Mouse (Mus musculus) neural tube, embryonic 11.5 days (tissue): ENCODE measurements at regions not wholly inside any gene's neighbourhood (a gene's known extent, or its start where the extent isn't known, plus 50 kb on each side); places are given as distances from the start of the nearest gene placed in this dataset.

Source experiments
- ATAC-seq: fragments of 200-750 bp; cut with Nextera tagmentation; 2 replicates; pipeline ENCODE4 v1.8.0; 2017; ENCODE audit warnings: moderate number of reproducible peaks, mild to moderate bottlenecking, moderate TSS enrichment, moderate library complexity; ENCODE audit not compliant: insufficient read depth, low FRiP score, low TSS enrichment
- DNase-seq: peaks from one replicate; pipeline ENCODE4 v3.0.0-alpha.2; 2015; ENCODE audit warnings: low spot score
- H3K27ac ChIP-seq: fragments of 300-500 bp; sonication (generic); 2 replicates; pipeline ENCODE4 v1.5.1; 2014; ENCODE audit warnings: low read depth, mild to moderate bottlenecking, low read length
- H3K27me3 ChIP-seq: fragments of 300-500 bp; sonication (generic); 2 replicates; pipeline ENCODE4 v1.6.1; 2014; ENCODE audit warnings: mild to moderate bottlenecking, low read length, mixed read lengths; ENCODE audit not compliant: control insufficient read depth, insufficient read depth
- H3K36me3 ChIP-seq: fragments of 300-500 bp; sonication (generic); 2 replicates; pipeline ENCODE4 v1.6.1; 2014; ENCODE audit warnings: mild to moderate bottlenecking, low read length, moderate library complexity, mixed read lengths; ENCODE audit not compliant: control insufficient read depth, insufficient read depth
- H3K4me1 ChIP-seq: fragments of 300-500 bp; sonication (generic); 2 replicates; pipeline ENCODE4 v1.6.1; 2014; ENCODE audit warnings: low read length, mixed read lengths; ENCODE audit not compliant: control insufficient read depth, insufficient read depth
- H3K4me2 ChIP-seq: fragments of 300-500 bp; sonication (generic); 2 replicates; pipeline ENCODE4 v1.6.1; 2014; ENCODE audit warnings: low read depth, mild to moderate bottlenecking, moderate library complexity
- H3K4me3 ChIP-seq: fragments of 300-500 bp; sonication (generic); 2 replicates; pipeline ENCODE4 v1.5.1; 2014; ENCODE audit warnings: low read depth, low read length
- H3K9ac ChIP-seq: fragments of 300-500 bp; sonication (generic); 2 replicates; pipeline ENCODE4 v1.6.1; 2014; ENCODE audit warnings: mild to moderate bottlenecking, low read length
- H3K9me3 ChIP-seq: fragments of 300-500 bp; sonication (generic); 2 replicates; pipeline ENCODE4 v1.6.1; 2016; ENCODE audit warnings: low read length; ENCODE audit not compliant: control insufficient read depth
- WGBS: fragments of 180-500 bp; shearing (Covaris S2); extraction: QIAGEN DNeasy Blood & Tissue Kit; methylation state at CpG from one replicate; pipeline ENCODE4 v1.1.7; 2014; 5-methylcytosine and 5-hydroxymethylcytosine counted together

DNA sequence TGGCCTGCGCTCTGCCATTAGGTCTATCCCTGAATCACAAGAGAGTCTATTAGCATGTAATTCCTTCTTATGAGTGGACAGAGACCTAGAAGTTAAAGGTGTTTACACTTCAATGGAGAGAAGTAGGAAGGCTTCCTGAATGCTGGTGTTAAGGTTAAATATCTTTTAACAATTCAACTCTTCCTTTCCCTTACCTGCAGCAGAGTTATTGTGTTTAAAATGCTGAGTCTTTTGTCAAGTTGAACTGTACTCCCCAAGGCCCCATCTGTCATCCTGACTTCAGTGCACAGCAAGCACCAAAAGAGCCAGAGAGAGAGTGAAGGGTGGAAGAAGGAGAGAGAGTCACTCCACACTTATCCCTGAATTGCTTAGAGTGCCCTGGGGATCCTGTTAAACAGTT, 451.6 kb downstream of the Psat1 start:
- 91% methylated on average over 1 of the region's 1 CpGs for WGBS
- no peaks in the 10 kb centered on the region for H3K9me3 ChIP-seq
- DNase-seq = no peak
- H3K4me2 ChIP-seq = no peak overlapping the region
- H3K4me3 ChIP-seq = no peak overlapping the region
- H3K9ac ChIP-seq = no peak overlapping the region
- no peaks in the 10 kb centered on the region for H3K36me3 ChIP-seq
- ATAC-seq = no peak
- H3K27me3 ChIP-seq = no peaks in the 10 kb centered on the region
- no peak overlapping the region for H3K27ac ChIP-seq
- H3K4me1 ChIP-seq = no peaks in the 10 kb centered on the region

DNA sequence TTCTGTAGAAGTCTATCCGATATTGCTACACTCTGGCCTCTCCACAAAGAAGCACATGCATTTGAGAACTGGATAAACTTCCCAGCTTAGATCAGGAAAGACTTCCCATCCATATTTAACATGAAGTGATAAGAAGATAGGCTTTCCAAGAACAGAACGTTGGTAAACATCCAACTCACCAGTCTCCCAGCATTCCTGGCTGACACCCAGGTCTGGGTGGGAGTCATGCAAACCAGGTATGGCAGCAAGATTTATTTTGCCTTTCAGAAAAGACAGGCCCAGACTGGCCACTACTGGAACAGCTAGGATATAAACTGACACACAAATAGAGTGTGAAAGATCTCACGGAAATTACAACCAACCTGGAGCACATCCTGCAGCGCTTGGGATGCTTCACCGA, 459.6 kb downstream of the Psat1 start:
- Histone ChIP-seq H3K4me2 (no peak overlapping the region), H3K27ac (no peak overlapping the region), H3K4me1 (no peaks in the 10 kb centered on the region), H3K36me3 (no peaks in the 10 kb centered on the region), H3K9me3 (no peaks in the 10 kb centered on the region), H3K27me3 (no peaks in the 10 kb centered on the region), H3K4me3 (no peak overlapping the region), H3K9ac (no peak overlapping the region)
- DNase-seq (no peak), ATAC-seq (no peak)
- WGBS = 90% methylated on average over 5 of the region's 5 CpGs

DNA sequence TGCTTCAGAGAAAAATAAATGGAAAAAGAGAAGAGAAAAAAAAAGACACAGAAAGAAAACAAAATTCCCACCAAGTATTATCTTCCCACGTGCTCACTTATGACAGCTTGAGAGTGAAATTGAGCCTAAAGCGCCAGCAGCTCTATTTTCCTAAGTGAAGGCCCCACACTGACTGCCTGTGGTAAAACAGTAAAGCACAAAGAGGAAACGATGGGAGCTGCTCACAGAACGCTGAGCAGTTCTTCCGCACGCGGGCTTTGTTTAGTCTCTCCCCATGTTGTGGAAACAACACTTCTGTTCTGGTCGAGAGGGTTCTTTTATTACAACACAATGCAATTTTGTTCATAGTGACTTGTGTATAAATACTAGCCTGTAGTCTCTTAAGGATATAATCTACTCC, 465.5 kb downstream of the Psat1 start:
- ATAC-seq = no peak
- H3K27me3 ChIP-seq = no peaks in the 10 kb centered on the region
- no peaks in the 10 kb centered on the region for H3K36me3 ChIP-seq
- no peaks in the 10 kb centered on the region for H3K9me3 ChIP-seq
- no peak overlapping the region for H3K4me2 ChIP-seq
- WGBS = 27% methylated on average over 8 of the region's 8 CpGs
- no peak overlapping the region for H3K4me3 ChIP-seq
- no peak overlapping the region for H3K9ac ChIP-seq
- no peak overlapping the region for H3K27ac ChIP-seq
- no peak for DNase-seq
- H3K4me1 ChIP-seq = no peaks in the 10 kb centered on the region

DNA sequence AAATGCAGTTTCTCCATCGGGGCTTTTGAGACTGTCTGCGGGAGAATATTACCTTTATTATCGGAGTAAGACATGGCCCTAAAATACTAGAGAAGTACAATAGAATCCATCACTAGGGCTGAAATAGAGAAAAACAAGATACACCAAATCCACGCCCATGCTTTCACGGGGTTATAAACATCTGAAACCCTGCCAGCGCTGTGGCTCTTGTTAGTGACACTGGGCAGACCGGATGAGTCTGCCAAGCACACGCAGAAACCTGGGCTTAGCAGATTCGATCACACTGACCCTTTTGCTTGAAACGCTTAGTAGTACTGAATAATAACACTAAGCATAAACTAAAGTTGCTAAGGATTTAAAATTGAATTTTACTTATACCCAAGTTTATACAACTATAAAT, 477.6 kb downstream of the Psat1 start:
- no peaks in the 10 kb centered on the region for H3K4me1 ChIP-seq
- ATAC-seq (no peak), DNase-seq (no peak)
- H3K27me3 ChIP-seq = no peaks in the 10 kb centered on the region
- H3K4me3 ChIP-seq = no peak overlapping the region
- H3K36me3 ChIP-seq = no peaks in the 10 kb centered on the region
- no peak overlapping the region for H3K9ac ChIP-seq
- no peak overlapping the region for H3K4me2 ChIP-seq
- no peak overlapping the region for H3K27ac ChIP-seq
- WGBS = 91% methylated on average over 10 of the region's 10 CpGs
- H3K9me3 ChIP-seq = no peaks in the 10 kb centered on the region

DNA sequence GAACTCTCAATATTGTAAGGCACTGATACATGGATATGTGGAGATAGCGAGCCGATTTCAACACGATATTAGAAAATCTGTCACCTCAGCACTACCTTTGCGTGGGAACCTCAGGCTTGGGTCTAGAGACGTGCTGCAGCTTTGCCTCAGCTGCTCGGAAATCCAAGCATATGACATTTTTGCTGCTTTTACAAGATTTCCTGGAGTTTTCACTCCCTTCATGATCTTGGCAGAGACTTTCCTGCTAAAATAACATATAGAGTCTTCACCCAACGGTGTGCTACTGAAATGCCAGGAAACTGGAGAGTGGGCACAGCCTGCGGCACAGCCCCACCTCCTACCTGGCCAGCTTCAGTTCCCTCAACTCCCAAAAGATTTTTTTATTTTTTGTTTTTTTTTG, 480.4 kb downstream of the Psat1 start:
- H3K36me3 ChIP-seq = no peaks in the 10 kb centered on the region
- no peak overlapping the region for H3K27ac ChIP-seq
- ATAC-seq (no peak), DNase-seq (no peak)
- no peak overlapping the region for H3K4me2 ChIP-seq
- no peaks in the 10 kb centered on the region for H3K27me3 ChIP-seq
- H3K4me3 ChIP-seq = no peak overlapping the region
- no peaks in the 10 kb centered on the region for H3K4me1 ChIP-seq
- no peaks in the 10 kb centered on the region for H3K9me3 ChIP-seq
- WGBS = 93% methylated on average over 8 of the region's 8 CpGs
- no peak overlapping the region for H3K9ac ChIP-seq

DNA sequence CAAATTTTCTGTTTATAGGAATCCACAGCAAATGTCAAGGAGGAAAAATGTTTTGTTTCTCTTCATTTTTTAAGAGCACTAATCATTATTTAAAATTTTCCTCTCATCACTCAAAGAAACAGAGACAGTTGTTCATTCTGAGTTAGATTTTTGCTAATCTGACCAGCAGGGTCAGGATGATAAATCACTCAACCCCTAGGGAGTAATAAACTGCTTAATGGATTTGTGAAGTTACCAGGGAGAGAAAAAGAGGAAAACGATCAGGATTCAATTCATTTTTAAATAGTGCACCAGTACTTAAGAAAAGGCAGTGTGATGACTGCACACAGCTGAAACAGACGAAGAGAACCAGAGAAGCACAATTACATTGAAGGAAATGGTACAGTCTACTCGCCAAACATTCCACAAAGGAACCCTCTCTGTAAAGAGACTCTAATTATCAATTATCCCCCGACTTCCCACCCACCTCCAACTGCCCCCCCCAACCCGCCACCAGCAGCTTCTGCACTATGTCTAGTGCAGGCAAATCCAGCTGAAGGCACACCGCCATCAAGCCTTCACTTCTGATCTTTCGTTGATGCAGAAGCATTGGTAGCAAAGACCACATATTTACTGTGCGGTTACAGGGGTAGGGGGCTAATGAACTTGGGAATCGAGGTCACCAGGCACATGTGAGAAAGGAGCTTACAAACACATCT, 481.9 kb downstream of the Psat1 start:
- no peak for ATAC-seq
- peak; percentile 28 for DNase-seq

DNA sequence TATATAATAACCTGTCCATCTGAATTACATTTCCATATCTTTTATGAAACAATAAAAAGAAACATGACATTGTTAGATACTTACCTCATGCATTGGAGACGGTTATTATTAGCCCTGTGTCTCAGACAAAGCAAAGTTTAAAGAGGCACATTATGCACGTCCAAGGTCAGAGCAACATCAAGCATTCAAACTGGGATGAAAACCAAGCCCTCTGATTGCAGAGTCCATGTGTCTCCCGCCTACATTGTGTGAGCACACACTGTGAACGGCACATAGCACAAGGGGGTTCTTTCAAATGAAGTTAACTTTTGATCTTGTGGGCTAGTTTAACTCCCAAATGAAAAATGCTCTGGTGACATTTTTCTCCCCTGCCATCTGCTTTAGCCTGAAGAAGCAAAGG, 489.3 kb downstream of the Psat1 start:
- Histone ChIP-seq H3K4me3 (no peak overlapping the region), H3K27me3 (no peaks in the 10 kb centered on the region), H3K4me2 (no peak overlapping the region), H3K9me3 (no peaks in the 10 kb centered on the region), H3K4me1 (no peaks in the 10 kb centered on the region), H3K36me3 (no peaks in the 10 kb centered on the region), H3K9ac (no peak overlapping the region), H3K27ac (no peak overlapping the region)
- no peak for ATAC-seq
- no peak for DNase-seq
- 34% methylated on average over 4 of the region's 4 CpGs for WGBS

More for the DNA sequence above, 481.9 kb downstream of the Psat1 start:
- Histone ChIP-seq H3K4me2 (no peak overlapping the region), H3K4me1 (no peaks in the 10 kb centered on the region), H3K4me3 (no peak overlapping the region), H3K36me3 (no peaks in the 10 kb centered on the region), H3K27me3 (no peaks in the 10 kb centered on the region), H3K9ac (no peak overlapping the region), H3K9me3 (no peaks in the 10 kb centered on the region), H3K27ac (peak overlapping the region; percentile 27; the same call in 1 of the 2 replicates)
- 40% methylated on average over 9 of the region's 9 CpGs for WGBS

DNA sequence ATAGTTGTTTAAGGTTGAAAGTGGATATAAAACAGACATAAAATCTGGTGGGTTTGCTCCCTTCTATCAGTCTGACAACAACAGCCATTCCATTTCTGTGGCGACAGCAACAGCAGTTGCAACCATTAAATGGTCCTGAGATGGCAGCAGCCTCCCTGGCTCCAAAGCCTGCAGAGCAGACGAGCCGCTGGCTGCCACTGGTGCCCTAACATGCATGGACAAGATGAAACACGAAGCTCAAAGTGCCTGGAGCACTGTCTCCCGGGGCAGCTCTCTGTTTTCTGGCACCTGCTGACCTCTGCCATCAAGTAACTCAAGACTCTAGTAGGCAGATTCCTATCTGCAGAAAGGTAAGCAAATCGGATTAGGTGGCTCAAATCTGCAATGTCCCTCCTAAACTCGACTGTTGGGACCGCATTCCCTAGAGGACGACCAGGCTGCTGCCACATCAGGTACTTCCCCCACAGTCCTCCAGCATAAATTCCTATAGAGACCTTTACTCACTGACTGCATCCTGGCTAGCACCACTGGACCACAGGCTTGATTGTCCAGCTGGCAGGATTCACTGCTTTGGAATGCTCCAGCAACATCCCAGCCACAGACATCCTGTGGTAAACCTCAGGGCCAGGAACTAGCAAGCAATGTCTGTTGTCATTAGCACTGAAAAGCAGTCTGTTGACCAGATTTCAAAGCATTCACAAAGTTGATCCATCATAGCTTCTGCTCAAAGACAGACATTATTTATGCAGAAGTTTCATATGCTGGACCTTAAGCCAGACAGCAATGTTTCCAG, 490.0 kb downstream of the Psat1 start:
- Histone ChIP-seq H3K9me3 (no peaks in the 10 kb centered on the region), H3K4me3 (no peak overlapping the region), H3K27ac (no peak overlapping the region), H3K9ac (no peak overlapping the region), H3K27me3 (no peaks in the 10 kb centered on the region), H3K4me2 (no peak overlapping the region), H3K36me3 (no peaks in the 10 kb centered on the region), H3K4me1 (no peaks in the 10 kb centered on the region)
- WGBS = 49% methylated on average over 9 of the region's 9 CpGs
- no peak for ATAC-seq
- no peak for DNase-seq

DNA sequence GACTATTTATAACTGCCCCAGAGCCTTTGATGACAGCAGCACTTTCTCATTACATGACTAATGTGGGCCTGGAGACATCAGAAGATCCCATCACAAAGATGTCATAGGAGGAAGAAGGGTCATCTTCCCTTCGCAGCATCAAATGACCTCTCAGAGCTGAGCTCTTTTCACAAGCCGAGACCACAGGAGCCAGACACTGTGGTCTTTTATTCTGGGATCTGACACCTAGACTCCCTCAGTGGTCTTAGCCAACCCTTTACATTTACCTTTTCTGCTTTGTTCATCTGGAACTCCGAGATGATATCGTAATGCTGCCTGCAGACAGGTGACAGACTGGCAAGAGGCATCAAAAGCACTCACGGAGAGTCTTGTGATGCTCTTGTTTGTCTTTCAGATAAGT, 498.1 kb downstream of the Psat1 start:
- no peaks in the 10 kb centered on the region for H3K9me3 ChIP-seq
- ATAC-seq (no peak), DNase-seq (no peak)
- H3K4me2 ChIP-seq = no peak overlapping the region
- H3K9ac ChIP-seq = no peak overlapping the region
- H3K4me1 ChIP-seq = no peaks in the 10 kb centered on the region
- 69% methylated on average over 5 of the region's 5 CpGs for WGBS
- no peak overlapping the region for H3K27ac ChIP-seq
- no peaks in the 10 kb centered on the region for H3K36me3 ChIP-seq
- no peak overlapping the region for H3K4me3 ChIP-seq
- no peaks in the 10 kb centered on the region for H3K27me3 ChIP-seq
